ENCODE assay signal across 13 mouse cellular contexts in genomic region chr1:118927543-118928354, GRCm38 (mm10).
DNase-seq lines count a peak whose midpoint lies in the region; ATAC-seq lines count a peak whose summit lies in the region.
"Had no signal": no experiment of that assay in that cellular context is flagged by ENCODE, and none has a peak within 500 bp of the region (broad histone marks: within the 10 kb centered on the region; RNA-seq: fewer than 3 reads in every experiment).

No protein-coding gene starts in this region.

- no peak overlapping the region for H3K4me2 ChIP-seq in kidney, embryonic 16.5 days (replicated peaks; ENCODE audit: low read depth, low read length)
- H3K4me2 ChIP-seq: hindbrain, embryonic 15.5 days had no signal

- peak; percentile 91 for ATAC-seq in kidney, embryonic 16.5 days (ENCODE audit: low FRiP score, low TSS enrichment)

- 56% methylated on average over 12 of the region's 12 CpGs for WGBS in kidney, embryonic 16.5 days

- peaks cover 4% of the 10 kb centered on the region; the same call in 1 of the 2 replicates for H3K4me1 ChIP-seq in kidney, embryonic 16.5 days (ENCODE audit: insufficient read depth, low read length)
- H3K4me1 ChIP-seq: hindbrain, embryonic 15.5 days had no signal

- H3K9ac ChIP-seq in kidney, embryonic 16.5 days (replicated peaks; ENCODE audit: low read length) = no peak overlapping the region
- H3K9ac ChIP-seq: hindbrain, embryonic 15.5 days had no signal

- no peak for DNase-seq in kidney, adult 8-10 months
- DNase-seq in adipocyte (ENCODE audit: low spot score) = peak; percentile 41
- DNase-seq in heart, adult 9 months (ENCODE audit: low spot score in 2 of 2) = peak; percentile 68 to 72
- DNase-seq in kidney, postnatal 25 days = peak; percentile 3 to 43
- DNase-seq in neural tube, embryonic 10.5 days (ENCODE audit: extremely low spot score, low spot score) = no peak
- DNase-seq in cerebellum, adult 9-10 months = no peak
- no peak for DNase-seq in urinary bladder, adult 2 months (ENCODE audit: low spot score)
- DNase-seq: adrenal gland, postnatal 36 days; cerebellum, adult 11 months; thymus, adult 2 months had no signal

- H3K27me3 ChIP-seq in kidney, embryonic 16.5 days (ENCODE audit: insufficient read depth, low read length) = no peaks in the 10 kb centered on the region
- H3K27me3 ChIP-seq: CH12.LX; hindbrain, embryonic 15.5 days had no signal

- no peaks in the 10 kb centered on the region for H3K9me3 ChIP-seq in kidney, embryonic 16.5 days (ENCODE audit: low read length)
- H3K9me3 ChIP-seq: hindbrain, embryonic 15.5 days had no signal

- H3K36me3 ChIP-seq in kidney, embryonic 16.5 days (ENCODE audit: insufficient read depth, low read length) = no peaks in the 10 kb centered on the region
- H3K36me3 ChIP-seq: hindbrain, embryonic 15.5 days had no signal

- 0 out of 2 replicates have a peak overlapping the region, but pooled peaks have one; percentile 9 for H3K27ac ChIP-seq in kidney, embryonic 16.5 days (ENCODE audit: low read length)
- H3K27ac ChIP-seq: hindbrain, embryonic 15.5 days had no signal

- no peak overlapping the region for H3K4me3 ChIP-seq in kidney, embryonic 16.5 days (ENCODE audit: low read length)
- H3K4me3 ChIP-seq: hindbrain, embryonic 15.5 days had no signal

Comparison
In these comparisons a context has a peak if more than half of its experiments do, and no peak if none do; other contexts are left out.
1. DNase-seq: peak in adipocyte (single experiment), heart, adult 9 months (2 of 2) and kidney, postnatal 25 days (2 of 2); none in kidney, adult 8-10 months (0 of 2), neural tube, embryonic 10.5 days (single experiment), cerebellum, adult 9-10 months (single experiment) and urinary bladder, adult 2 months (single experiment).